In genomic region chr11:35278128-35278769, GRCm38 (mm10) we compare ENCODE assay signal across 12 mouse cellular contexts.
DNase-seq lines count a peak whose midpoint lies in the region; ATAC-seq lines count a peak whose summit lies in the region.
"Had no signal": no experiment of that assay in that cellular context is flagged by ENCODE, and none has a peak within 500 bp of the region (broad histone marks: within the 10 kb centered on the region; RNA-seq: fewer than 3 reads in every experiment).

No protein-coding gene starts in this region.

- H3K27ac ChIP-seq in embryonic facial prominence, embryonic 15.5 days (replicated peaks), result 0 out of 2 replicates have a peak overlapping the region, but pooled peaks have one; percentile 28
- peak overlapping the region; percentile 46; the same call in 1 of the 2 replicates for H3K27ac ChIP-seq in neural tube, embryonic 13.5 days (replicated peaks)
- no peak overlapping the region for H3K27ac ChIP-seq in midbrain, embryonic 14.5 days (replicated peaks; ENCODE audit: low read depth, low read length)
- H3K27ac ChIP-seq: liver, embryonic 12.5 days; midbrain, embryonic 12.5 days had no signal

- no peaks in the 10 kb centered on the region for H3K9me3 ChIP-seq in megakaryocyte, embryonic 14.5 days
- H3K9me3 ChIP-seq in embryonic facial prominence, embryonic 15.5 days (replicated peaks), result no peaks in the 10 kb centered on the region
- no peaks in the 10 kb centered on the region for H3K9me3 ChIP-seq in neural tube, embryonic 13.5 days
- no peaks in the 10 kb centered on the region for H3K9me3 ChIP-seq in midbrain, embryonic 14.5 days (ENCODE audit: control insufficient read depth, low read length)
- H3K9me3 ChIP-seq: liver, embryonic 12.5 days; midbrain, embryonic 12.5 days had no signal

- H3K27me3 ChIP-seq in megakaryocyte, embryonic 14.5 days (replicated peaks), result no peaks in the 10 kb centered on the region
- no peaks in the 10 kb centered on the region for H3K27me3 ChIP-seq in embryonic facial prominence, embryonic 15.5 days
- H3K27me3 ChIP-seq in neural tube, embryonic 13.5 days, result peaks cover 72% of the 10 kb centered on the region
- H3K27me3 ChIP-seq in midbrain, embryonic 14.5 days (ENCODE audit: control insufficient read depth, insufficient read depth, low read length), result no peaks in the 10 kb centered on the region
- H3K27me3 ChIP-seq: liver, embryonic 12.5 days had no signal

- no peak overlapping the region for H3K9ac ChIP-seq in embryonic facial prominence, embryonic 15.5 days
- H3K9ac ChIP-seq in neural tube, embryonic 13.5 days, result no peak overlapping the region
- no peak overlapping the region for H3K9ac ChIP-seq in midbrain, embryonic 14.5 days (replicated peaks; ENCODE audit: low read length)
- H3K9ac ChIP-seq: liver, embryonic 12.5 days; midbrain, embryonic 12.5 days had no signal

- WGBS in embryonic facial prominence, embryonic 15.5 days, result 71% methylated on average over 16 of the region's 16 CpGs
- WGBS in neural tube, embryonic 13.5 days, result 40% methylated on average over 16 of the region's 16 CpGs
- 76% methylated on average over 16 of the region's 16 CpGs for WGBS in midbrain, embryonic 14.5 days

- H3K36me3 ChIP-seq in megakaryocyte, embryonic 14.5 days (replicated peaks; ENCODE audit: low read length), result no peaks in the 10 kb centered on the region
- H3K36me3 ChIP-seq in embryonic facial prominence, embryonic 15.5 days, result no peaks in the 10 kb centered on the region
- no peaks in the 10 kb centered on the region for H3K36me3 ChIP-seq in neural tube, embryonic 13.5 days
- no peaks in the 10 kb centered on the region for H3K36me3 ChIP-seq in midbrain, embryonic 14.5 days (ENCODE audit: control insufficient read depth, insufficient read depth, low read length)
- H3K36me3 ChIP-seq: liver, embryonic 12.5 days; midbrain, embryonic 12.5 days had no signal

- no peak overlapping the region for H3K4me2 ChIP-seq in embryonic facial prominence, embryonic 15.5 days (replicated peaks)
- H3K4me2 ChIP-seq in neural tube, embryonic 13.5 days, result no peak overlapping the region
- no peak overlapping the region for H3K4me2 ChIP-seq in midbrain, embryonic 14.5 days (ENCODE audit: low read length)
- H3K4me2 ChIP-seq: liver, embryonic 12.5 days; midbrain, embryonic 12.5 days had no signal

- no peak for ATAC-seq in megakaryocyte, adult 5-6 weeks (ENCODE audit: poor library complexity, severe bottlenecking)
- ATAC-seq in embryonic facial prominence, embryonic 15.5 days (ENCODE audit: insufficient number of reproducible peaks, low FRiP score, low TSS enrichment, low read depth), result no peak
- peak; percentile 17; the same call in 1 of the 2 replicates for ATAC-seq in neural tube, embryonic 13.5 days (ENCODE audit: low read depth)
- ATAC-seq in midbrain, embryonic 14.5 days (ENCODE audit: low FRiP score, low TSS enrichment), result no peak
- ATAC-seq: liver, embryonic 12.5 days had no signal

- intact Hi-C loops in gastrocnemius, postnatal 14 days (cut with DNase I; ENCODE audit: low total_unique reads), result no loop called here

- DNase-seq in kidney, adult 11 months, result peak; percentile 28
- no peak for DNase-seq in lung, postnatal 14 days
- no peak for DNase-seq in gastrocnemius, postnatal 14 days
- no peak for DNase-seq in midbrain, embryonic 14.5 days
- DNase-seq: cerebellum, adult 11 months; right cerebral cortex, postnatal 14 days had no signal

- peak overlapping the region; percentile 14 for H3K4me3 ChIP-seq in megakaryocyte, embryonic 14.5 days (replicated peaks)
- no peak overlapping the region for H3K4me3 ChIP-seq in embryonic facial prominence, embryonic 15.5 days (replicated peaks)
- no peak overlapping the region for H3K4me3 ChIP-seq in neural tube, embryonic 13.5 days
- no peak overlapping the region for H3K4me3 ChIP-seq in midbrain, embryonic 14.5 days (replicated peaks; ENCODE audit: low read depth, low read length)
- H3K4me3 ChIP-seq: liver, embryonic 12.5 days; midbrain, embryonic 12.5 days had no signal

- H3K4me1 ChIP-seq in megakaryocyte, embryonic 14.5 days, result no peaks in the 10 kb centered on the region
- peaks cover 54% of the 10 kb centered on the region for H3K4me1 ChIP-seq in embryonic facial prominence, embryonic 15.5 days
- H3K4me1 ChIP-seq in neural tube, embryonic 13.5 days (replicated peaks), result peaks cover 64% of the 10 kb centered on the region
- H3K4me1 ChIP-seq in midbrain, embryonic 14.5 days (ENCODE audit: control insufficient read depth, insufficient read depth, low read length), result peaks cover 12% of the 10 kb centered on the region; the same call in 1 of the 2 replicates
- H3K4me1 ChIP-seq: liver, embryonic 12.5 days had no signal
